Mouse (Mus musculus) A20 (cell line): ENCODE measurements around the gene Atg7.
"Not testable (repeated sequence)": the region's sequence is repeated elsewhere in the genome, so short reads cannot be mapped to it uniquely, and the experiment has no call there.

ENCODE experiments used
- DNase-seq: peaks from one replicate; pipeline ENCODE4 v3.0.0-alpha.2; 2011; ENCODE audit warnings: low read depth, low spot score

Atg7 gene

DNA sequence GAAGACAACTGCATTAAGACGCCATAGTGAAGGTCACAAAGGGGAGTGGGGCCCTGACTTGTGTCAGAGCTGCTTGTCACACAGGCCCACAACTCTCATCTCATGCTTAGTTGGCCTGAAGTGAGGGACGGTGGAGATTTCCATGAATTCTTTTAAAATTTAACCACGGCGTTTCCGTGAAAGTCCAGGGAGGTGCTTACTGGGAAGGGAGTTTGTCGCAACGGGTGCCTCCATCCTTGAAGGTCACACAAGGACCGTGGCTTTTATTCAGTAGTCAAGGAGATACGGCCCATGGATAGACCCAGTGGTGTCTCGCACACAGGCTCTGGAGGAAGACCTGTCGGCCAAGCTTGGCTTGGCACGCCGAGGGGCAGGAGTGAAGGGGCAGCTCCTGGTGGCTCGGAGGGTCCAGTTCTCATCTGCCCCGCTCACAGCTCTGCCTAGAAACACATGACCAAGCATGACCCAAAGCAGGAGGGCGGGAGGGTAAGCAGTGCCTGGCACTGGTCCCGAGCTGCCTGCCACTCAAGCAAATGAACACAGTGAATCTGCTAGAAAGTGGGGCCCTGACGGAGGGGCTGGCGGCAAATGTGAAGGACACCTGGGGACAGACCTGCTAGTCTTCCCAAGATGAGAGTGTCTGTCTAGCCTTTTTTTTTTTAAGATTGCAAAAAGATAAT, 236.1 kb downstream of the Atg7 start:
- no peak for DNase-seq

DNA sequence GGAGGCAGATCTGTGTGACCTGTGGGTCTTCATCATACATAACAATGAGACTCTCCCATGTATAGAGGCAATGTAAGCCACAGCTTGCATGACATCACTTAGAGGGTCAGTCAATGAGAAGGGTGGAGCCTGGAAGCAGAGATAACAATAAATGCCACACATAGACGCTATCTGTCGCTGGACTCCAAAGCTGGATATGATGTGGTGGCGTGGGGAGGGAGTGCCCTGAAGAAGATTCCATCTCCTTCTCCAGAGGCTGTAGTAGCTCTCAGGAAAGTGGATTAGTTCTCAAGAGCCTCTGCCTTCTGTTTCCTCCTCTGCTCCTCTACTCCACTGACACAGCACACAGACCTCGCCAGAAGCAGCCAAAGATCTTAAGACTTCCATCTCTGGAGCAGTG, 237.9 kb downstream of the Atg7 start:
- no peak for DNase-seq

DNA sequence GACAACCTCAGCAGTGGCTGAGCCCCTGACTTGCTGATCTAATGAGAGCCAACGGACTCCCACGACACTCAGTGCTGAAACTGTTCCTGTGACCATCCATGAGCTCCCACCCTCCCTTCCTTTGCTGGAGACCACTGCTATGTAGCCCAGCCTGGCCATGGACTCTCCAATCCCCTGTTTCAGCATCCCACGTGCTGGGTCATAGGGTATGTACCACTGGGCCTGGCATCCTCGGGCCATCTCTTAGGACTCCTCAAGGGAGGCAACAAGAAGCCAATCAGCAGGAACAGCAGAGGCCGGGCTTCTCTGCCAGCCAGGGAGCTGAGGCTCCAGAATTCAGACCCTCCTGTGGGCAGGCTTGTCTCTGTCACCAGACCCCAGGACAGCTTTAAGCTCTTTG, 239.3 kb downstream of the Atg7 start:
- no peak for DNase-seq

DNA sequence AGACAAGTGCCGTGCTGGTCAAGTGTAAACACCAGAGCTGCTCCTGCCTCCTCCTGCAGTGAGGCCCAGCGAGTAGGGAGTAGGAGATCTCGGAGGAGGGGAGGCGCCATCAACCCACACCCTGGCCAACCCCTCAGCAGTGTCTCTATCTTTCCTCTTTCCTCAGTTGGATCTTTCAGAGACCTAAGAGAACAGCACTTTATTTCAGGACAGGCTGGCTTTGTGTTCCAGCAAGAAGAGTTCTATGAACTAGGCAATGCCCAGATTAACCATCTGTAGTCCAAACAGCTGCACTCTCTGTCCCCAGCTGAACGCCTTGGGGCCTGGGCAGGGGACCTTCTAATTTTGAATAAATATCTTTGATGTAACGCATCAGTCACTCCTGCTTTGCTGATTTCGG, 239.8 kb downstream of the Atg7 start:
- no peak for DNase-seq

DNA sequence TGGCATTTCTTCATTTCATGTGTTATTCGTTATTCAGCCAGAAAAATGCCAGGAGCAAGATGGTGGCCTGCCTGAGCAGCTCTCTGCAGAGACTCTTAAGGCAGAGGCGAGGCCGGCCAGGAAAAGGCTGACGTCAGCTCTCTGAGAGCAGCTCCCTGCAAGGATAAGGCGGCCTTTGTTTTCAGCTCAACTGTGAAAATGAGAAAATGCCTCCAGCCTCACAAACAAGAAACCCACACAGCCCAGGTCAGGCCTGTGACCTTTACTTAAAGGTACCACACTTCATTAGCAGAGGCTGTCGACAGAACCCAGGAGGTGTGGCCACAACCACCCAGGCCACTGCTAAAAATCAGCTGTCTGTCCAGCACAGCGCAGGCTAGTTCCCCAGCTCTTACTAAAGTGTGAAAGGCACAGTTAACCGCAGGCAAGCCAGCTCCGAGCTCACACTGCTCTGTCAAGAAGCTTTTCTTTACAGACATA, 240.4 kb downstream of the Atg7 start:
- DNase-seq: no peak

DNA sequence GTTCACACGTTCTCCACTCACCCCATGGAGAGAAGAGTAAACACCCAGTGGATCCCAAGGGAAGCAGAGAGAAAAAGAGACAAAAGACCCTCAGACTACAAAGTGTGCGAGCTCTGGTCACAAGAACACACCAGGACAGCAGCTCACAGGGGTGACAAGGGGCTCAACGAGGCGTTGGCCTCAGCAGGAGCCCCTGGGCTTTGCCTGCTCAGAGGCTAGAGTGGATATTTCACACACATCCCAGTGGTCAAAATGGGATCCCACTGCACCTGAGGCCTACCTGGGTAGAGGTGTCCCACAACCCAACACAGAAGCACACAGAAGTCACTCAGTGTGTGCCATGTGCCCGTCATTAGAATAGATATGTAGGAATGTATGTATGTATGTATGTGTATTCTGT, 242.2 kb downstream of the Atg7 start:
- no peak for DNase-seq

DNA sequence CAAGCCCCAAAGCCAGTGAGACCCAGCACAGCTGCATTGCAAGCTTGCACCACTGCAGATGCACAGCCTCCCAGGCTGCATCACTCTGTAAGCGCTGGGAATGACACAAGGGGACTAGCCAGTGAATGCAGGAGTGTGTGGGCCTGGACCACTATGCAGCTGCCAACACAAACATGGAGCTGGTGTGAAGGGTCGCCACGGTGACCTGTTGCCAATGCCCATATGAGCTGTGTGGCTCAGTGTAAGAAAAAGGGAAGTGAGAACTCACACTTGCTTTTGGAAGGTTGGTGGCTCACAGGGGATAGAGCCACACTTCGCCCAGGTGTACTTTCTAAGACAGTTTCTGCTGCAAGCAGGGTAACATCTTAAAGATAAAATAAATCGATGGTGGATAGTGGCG, 243.1 kb downstream of the Atg7 start:
- DNase-seq: peak; percentile 81

DNA sequence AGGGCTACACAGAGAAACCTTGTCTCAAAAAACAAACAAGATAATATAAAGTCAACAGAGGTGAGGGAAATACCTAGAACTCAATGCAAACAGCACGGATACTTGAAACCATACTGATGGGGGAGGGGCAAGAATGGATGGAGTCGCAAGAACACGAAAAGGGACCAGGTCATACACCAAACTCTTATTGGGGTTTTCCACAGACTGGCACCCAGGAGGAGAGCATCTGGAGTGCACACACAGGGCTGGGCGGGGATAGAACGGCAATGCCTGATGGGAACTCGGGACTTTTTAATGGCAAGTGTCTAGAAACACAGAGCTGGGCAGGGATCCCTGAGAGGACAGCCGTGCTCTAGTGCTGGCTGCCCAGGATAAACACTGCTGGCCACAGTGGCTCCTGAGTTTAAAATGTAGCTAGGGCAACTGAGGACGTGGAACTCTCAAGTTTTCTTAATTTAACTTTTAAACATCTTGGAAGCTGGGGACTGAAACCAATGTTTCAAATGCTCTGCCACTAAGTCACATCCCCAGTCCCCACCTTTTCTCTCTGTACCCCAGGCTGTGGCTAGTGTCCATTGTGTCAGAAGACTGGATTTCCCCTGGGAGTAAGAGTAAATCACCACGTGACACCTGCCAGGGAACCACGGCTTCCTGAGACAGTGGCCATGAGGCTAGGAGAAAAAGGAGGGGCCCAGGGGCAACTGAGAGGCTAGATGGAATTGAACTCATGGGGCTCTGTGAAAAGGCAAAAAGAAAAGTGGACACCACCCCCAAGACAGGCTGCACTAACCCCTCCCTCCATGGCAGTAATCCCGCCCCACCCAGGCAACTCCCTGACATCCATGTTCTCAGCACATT, 243.8 kb downstream of the Atg7 start:
- DNase-seq: no peak

DNA sequence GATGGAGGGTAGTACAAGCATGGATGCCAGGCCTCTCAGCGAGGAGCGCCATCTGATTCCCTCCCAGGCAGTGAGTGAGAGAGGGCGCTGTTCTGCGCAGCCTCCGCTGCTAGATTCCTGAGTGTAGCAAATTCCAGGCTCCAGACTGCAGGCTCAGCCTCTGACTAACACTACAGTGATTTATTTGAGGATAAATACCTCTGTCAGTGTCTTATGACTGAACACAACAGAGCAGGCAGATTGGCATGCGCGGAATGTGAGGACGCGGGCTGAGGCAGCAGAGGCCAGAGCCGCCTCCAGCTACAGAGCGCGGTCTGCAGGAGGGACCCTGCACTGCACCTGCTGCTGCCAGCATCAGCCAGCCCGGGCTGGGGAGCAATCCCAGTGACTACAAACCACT, 246.0 kb downstream of the Atg7 start:
- DNase-seq: no peak

DNA sequence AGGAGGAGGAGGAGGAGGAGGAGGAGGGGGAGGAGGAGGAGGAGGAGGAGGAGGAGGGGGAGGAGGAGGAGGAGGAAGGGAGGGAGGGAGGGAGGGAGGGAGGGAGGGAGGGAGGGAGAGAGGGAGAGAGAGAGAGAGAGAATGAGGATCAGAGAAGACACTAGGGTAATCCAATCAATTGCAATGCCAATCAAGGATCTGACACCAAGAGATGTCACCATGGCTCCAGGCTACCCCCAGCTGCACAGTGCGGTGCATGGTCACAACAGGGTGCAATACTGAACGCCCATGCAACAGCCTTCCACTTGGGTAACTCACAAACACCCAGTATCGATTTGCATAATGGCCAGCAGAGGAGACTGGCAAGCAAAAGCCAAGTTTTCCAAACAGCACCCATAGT, 247.1 kb downstream of the Atg7 start:
- DNase-seq: not testable (repeated sequence)

DNA sequence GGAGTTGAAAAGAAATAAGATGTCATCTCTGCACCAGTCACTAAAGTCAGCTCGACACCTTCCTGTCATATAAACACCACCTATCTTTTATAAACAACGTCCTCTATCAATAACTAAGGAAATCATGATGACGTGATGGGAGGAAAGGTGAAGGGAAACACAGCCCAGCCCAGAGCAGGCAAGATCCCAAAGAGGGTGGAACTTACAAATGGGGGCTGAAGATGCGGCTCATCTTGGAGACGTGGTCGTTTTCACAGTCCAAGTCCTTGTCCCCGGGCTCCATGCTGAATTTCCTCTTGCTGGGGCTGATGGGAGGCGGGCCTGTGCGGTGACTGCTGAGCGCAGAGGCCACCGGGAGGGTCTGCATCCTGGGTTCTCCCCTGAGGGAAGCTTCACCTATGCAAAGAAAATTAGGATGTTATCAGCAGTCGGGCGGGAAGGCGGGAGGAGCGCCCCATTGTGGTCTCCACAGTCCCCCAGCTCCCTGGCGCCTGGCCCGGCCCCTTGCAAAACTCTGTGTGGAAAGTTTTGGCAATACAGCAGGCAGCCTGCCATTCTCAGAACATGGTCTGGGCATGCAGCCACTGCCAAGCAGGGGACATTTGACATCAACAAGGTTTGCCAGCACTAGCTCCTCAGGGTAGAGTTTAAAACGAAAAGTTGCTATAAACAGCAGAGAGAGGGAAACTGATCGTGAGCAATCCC, 247.7 kb downstream of the Atg7 start:
- DNase-seq: no peak

DNA sequence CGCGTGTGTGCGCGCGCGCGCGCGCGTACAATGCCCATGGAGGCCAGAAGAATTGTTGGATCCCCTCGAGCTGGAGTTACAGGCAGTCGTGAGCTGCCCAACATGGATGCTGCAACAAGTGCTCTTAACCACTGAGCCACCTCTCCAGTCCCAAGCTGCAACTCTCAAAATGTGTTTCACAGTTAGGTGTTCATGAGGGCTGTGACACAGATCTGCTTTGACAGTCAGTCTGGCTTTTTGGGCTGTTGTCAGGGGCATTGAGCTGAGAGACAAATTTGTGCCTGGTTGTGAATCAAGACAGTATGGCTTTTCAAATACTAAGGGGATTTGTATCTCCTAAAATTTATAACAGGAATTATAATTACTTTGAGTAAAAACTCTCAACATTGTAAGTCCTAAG, 248.4 kb downstream of the Atg7 start:
- no peak for DNase-seq

DNA sequence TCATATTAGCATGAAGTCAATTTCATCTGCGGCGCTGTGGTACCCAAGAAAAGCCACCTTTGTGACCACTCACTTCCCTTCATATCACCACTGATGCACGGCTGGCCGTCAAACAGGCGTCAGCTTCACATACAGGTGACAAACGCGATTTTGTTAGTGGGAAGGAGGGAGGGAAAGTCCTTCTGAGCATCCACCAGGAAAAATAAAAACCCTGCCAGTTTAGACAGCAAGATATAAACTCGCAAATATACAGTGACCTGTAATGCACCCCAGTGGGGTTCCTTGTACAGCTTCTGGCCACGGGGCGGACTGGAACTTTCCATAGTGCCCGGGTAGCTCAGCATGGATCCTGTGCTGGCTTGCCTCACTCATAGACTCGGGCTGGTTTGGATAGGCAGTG, 248.9 kb downstream of the Atg7 start:
- no peak for DNase-seq

DNA sequence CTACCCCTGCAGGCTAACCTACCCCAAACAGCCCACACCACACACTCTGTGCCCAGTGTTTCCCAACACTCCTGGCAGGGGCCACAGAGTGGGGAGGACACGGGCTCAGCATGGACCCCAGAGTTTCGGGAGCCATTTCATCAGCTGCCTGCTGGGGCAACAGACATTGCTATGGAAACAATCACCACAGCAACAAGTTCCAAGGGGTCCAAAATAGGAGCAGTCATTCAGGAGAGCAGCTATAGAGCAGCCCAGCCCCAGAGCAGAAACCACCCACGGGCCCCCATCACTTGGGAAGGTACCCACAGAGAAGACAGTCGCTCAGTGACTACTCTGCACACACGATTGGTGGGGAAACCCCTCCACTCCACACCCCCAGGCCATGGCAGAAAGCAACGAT, 249.5 kb downstream of the Atg7 start:
- no peak for DNase-seq

DNA sequence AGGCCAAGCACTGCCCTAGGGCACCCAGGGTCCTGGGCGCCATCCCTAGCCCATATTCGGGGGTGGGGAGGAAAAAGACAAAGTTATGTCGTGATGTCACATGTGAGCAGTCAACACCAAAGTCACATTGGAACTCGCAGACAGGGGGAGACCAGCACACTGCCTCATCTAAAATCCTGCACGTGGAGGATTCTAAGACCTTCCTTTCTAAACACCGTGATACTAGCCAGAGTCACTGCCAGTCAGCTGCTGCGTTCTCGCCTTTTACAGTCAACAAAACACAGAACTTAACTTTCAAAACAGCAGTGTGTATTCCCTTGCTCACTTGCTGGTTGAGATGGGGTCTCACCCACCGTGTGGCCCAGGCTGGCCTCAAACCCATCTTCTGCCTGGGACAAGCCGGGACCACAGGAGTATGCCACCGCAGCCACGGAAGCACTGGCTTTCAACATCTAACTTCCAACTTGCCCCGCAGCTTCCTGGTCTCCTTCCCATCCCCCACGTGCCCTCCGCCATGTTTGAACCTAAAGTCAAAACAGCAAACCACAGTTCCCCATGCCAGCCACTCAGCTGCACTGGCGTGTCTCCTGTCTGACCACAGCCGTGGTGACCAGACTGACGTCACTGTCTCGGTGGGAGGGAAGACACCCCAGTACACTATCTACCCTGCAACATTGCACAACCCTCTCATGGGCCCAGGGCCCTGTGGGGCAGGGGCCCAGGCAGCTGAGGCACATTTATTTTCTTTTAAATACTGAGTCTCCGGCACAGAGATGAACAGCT, 250.7 kb downstream of the Atg7 start:
- no peak for DNase-seq

DNA sequence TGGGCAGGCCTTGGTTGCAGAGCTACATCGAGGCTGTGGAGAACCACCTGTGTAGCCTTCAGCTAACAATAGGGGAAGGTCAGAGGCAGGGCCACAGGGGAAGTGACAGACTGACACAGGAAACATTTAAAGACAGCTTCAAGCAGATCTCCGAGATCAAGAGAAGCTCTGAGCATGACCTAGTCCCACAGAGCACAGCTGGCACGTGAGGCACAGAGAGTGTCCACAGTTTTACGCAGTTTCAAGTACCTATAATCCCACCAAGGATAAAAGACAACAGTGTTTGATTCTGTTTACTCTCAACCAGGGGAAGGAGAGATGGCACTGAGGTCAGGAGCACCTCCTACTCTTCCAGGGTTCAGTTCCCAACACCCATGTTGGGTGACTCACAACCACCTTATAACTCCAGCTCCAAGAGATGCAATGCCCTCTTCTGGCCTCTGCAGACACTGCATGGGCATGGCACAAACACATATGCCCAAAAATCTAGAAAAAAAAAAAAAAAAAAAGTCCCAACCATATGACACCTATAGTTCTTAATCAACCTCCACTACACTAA, 251.7 kb downstream of the Atg7 start:
- DNase-seq: no peak

DNA sequence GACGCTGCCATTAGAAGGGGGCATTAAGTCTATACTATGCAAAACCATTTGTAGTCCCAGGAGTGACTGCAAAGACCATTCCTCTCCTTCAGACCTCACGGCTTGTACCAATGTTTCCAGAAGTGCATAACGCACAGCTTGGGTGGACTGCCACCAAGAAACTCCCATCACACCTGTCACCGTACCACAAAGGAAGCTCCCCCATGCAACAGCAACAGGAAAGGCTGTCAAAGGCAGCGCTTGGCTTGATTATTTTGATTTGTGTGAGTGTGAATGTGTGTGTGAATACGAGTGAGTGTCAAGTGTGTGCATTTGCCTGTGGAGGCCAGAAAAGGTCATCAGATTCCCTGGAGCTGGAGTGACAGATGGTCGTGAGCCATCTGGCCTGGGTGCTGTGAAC, 252.3 kb downstream of the Atg7 start:
- DNase-seq: no peak

DNA sequence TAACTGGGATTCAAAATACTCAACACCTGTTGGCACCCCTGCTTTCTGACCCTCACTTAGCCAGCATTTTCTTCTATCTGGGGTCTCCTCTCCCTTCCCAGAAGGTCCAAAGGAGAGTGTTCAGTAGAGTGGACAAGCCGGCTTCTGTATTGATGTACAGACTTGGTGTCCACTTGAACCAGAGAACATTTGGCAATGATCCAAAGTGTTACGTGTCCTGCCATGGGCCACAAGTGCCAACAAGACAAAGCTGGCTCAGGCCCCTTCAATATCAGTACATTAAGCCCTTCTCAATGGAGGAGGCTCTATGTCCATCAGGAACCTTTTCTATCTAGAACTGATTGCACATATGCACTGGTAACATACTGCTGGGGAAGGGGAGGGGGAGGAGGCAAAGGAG, 253.4 kb downstream of the Atg7 start:
- DNase-seq: no peak

DNA sequence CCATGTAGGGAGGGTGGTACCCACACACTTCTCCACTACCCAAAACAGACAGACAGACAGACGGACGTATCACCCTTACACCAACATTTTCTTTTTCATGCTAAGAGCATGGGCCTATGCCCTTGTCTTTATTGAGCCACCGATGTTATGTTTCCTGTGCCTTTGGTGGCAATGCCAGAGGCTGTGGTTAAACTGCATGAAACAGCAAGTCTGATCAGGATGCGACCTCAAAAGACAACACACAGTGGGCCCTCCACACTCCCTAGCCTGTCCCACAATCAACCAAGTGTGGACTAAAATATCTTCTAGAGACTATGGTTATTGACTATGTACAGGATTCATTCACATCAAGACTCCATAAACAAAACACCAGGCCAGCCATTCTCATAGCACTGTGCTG, 256.1 kb downstream of the Atg7 start:
- no peak for DNase-seq

DNA sequence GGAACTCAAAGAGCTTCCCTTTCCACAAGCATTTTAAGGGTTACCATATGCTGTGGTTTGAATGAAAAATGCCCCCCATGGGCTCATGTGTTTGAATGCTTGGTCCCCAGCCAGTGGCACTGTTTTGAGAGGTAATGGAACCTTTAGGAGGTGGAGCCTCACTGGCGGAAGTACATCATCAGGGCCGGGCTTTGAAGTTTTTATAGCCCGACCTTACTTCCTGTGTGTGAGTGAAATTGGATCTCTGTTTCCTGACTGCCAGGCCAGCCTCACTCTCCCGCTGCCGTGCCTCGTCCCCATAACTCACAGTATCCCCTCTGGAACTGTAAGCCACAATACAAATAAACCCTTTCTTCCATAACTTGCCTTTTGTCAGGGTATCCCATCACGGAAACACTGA, 256.8 kb downstream of the Atg7 start:
- no peak for DNase-seq

DNA sequence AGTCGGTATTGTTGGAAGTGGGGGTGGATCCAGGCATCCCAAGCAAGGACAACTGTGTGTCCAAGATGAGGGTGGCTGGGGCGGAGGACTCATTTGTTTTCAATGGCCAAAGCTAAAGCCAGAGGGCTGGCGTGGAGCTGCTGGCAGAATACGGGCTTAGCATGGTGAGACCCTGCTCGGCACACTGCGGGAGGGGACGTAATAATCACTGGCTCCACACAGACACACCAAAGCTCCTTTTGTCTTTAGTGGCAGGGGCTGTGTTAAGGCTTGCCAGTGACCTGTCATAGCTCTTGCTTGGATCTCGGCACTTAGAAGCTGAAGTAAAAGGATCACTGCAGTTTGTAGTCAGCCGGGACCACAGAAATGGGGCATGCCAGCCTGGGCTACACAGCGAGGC, 257.3 kb downstream of the Atg7 start:
- DNase-seq: no peak
